Mouse (Mus musculus) heart, postnatal 0 days (tissue): ENCODE data around the gene Abi1.

Experiments
- CTCF ChIP-seq: IDR thresholded peaks from 2 replicates; pipeline ENCODE4 v1.5.1; 2016; ENCODE audit warnings: antibody characterized with exemption, control low read depth, low read depth
- EP300 ChIP-seq: IDR thresholded peaks from 2 replicates; pipeline ENCODE4 v1.6.1; 2016; ENCODE audit warnings: antibody characterized with exemption, low read depth

- TF ChIP-seq EP300 (no peak), CTCF (no peak)
Observed at GRCm38 (mm10) chr2:23041457-23041856, 1.4 kb upstream of the Abi1 start.
